Mouse (Mus musculus) heart, adult 2 months (tissue): ENCODE data around the gene Slc1a6. TPM values are rescaled to one million over a fixed set of nuclear protein-coding genes. Genes with fewer than 3 reads are reported as not detected.

Source experiments
- DNase-seq, 2 experiments: peaks; one replicate each; pipeline ENCODE4 v3.0.0; 2021
- H3K27ac ChIP-seq: fragments of 200-600 bp; 2 replicates; pipeline ENCODE4 v1.8.1; 2022
- H3K27me3 ChIP-seq: fragments of 200-500 bp; 2 replicates; pipeline ENCODE4 v1.6.1; 2012; ENCODE audit warnings: mild to moderate bottlenecking, low read length, inconsistent platforms, mixed read lengths; ENCODE audit not compliant: control insufficient read depth, insufficient read depth
- H3K36me3 ChIP-seq: fragments of 200-500 bp; 2 replicates; pipeline ENCODE4 v1.6.1; 2012; ENCODE audit warnings: low read length, inconsistent platforms; ENCODE audit not compliant: control insufficient read depth, insufficient read depth
- H3K4me1 ChIP-seq: fragments of 200-500 bp; 2 replicates; pipeline ENCODE4 v1.6.1; 2011; ENCODE audit warnings: low read length; ENCODE audit not compliant: control insufficient read depth, insufficient read depth
- H3K4me3 ChIP-seq: fragments of 200-600 bp; 2 replicates; pipeline ENCODE4 v1.8.1; 2022
- H3K79me2 ChIP-seq: fragments of 200-500 bp; replicated peaks from 2 replicates; pipeline ENCODE4 v1.6.1; 2012; ENCODE audit warnings: mild to moderate bottlenecking, inconsistent platforms, low read length, moderate library complexity, mixed read lengths; ENCODE audit not compliant: control insufficient read depth, insufficient read depth
- H3K9ac ChIP-seq: fragments of 200-500 bp; 2 replicates; pipeline ENCODE4 v1.6.1; 2012; ENCODE audit warnings: low read depth, mild to moderate bottlenecking, control low read depth, inconsistent platforms, low read length, mixed read lengths
- CTCF ChIP-seq: fragments of 200-600 bp; IDR thresholded peaks from 2 replicates; pipeline ENCODE4 v1.8.1; 2022; ENCODE audit warnings: antibody characterized with exemption, mild to moderate bottlenecking, moderate library complexity
- EP300 ChIP-seq: fragments of 200-500 bp; IDR thresholded peaks from 2 replicates; pipeline ENCODE4 v1.6.1; 2011; ENCODE audit warnings: low read depth, low read length, control low read depth; ENCODE audit not compliant: insufficient read depth
- POLR2A ChIP-seq: fragments of 200-500 bp; IDR thresholded peaks from 2 replicates; pipeline ENCODE4 v1.6.1; 2011; ENCODE audit warnings: mild to moderate bottlenecking, low read depth, low read length, control low read depth; ENCODE audit not compliant: insufficient read depth
- WGBS: fragments of 180-500 bp; shearing (Covaris S2); methylation state at CpG from one replicate; pipeline ENCODE4 v1.1.7; 2018; 5-methylcytosine and 5-hydroxymethylcytosine counted together
- intact Hi-C: fragments of 180-260 bp; cut with DNase I; formaldehyde crosslinking; loops from one replicate; pipeline ENCODE4 v1.15.1; 2025
- polyA plus RNA-seq: library from polyadenylated mRNA; depleted of rRNA; stranded (reverse); fragments of >200 nt; gene quantifications from 2 replicates; pipeline ENCODE4 v1.2.3, GENCODE M21; 2012
- total RNA-seq, 2 experiments: library from RNA; stranded (reverse); gene quantifications; 2 replicates each; pipeline ENCODE4 v1.2.3; 2021

The Slc1a6 gene
- total and polyA plus RNA-seq, 3 experiments, result 0.04 TPM; not detected in 2

DNA sequence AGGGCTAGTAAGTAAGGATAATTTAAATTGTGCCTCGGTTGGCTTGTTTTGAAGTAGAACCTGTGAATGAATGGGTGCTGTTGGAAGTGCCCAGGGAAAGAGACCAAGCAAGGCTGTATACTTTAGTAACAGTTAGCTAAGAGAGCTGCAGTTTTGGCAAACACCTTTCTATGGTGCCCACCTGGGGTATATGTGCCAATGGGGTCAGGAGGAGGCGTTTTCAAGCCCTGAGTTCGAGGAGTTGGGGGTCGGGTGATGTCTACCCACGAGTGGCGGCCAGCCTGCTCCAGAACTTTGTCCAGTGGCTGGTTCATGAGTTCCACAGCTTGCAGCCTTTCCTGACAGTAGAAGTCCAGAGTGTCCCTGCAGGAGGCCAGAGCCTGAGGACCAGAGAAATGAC is 31.4 kb upstream of the Slc1a6 start:
- H3K27ac ChIP-seq, result no peak overlapping the region

DNA sequence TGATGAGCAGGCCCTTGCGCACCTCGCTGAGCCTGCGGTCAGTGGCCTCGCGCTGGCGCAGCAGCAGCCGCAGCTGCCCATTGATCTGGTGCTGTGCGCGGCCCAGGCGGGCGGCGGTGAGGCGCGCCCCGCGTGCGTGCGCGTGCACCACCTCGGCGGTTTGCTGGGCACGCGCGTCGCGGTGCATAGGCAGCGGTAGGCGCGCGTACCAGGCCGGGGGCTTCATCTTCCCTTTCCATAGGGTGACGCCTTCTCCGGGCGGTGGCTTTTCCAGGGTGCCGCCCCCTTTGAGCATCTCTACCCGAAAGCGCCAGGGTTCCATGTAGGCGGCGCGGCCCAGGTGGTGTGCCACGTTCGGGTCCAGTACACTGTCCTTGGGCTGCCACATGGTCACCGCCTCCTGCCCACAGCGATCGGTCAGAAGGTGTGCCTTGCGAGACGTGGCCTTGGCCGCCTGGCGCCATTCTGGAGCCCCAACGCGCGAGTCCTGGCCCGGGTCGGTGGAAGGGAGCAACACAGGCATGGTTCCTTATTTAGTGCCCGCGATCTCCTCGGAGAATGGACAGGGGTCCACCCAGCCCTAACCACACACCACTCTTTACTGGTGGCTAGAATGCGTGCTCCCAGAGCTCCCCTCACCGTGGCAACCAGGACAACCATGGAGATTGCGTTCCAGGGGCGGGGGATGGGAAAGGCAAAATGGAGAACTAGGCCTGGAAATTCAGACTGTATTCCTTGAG is 27.7 kb upstream of the Slc1a6 start, which contains the start of gene Ccdc105:
Gene Ccdc105 (minus strand): TSS at position 614 of the 740 bp plus-strand sequence.
- peaks cover 5% of the 10 kb centered on the region; the same call in 1 of the 2 replicates for H3K27me3 ChIP-seq
- no peaks in the 10 kb centered on the region for H3K4me1 ChIP-seq
- H3K27ac ChIP-seq, result no peak within 1 kb of the TSS
- H3K36me3 ChIP-seq, result no peaks in the 10 kb centered on the region
- TF ChIP-seq EP300, result no peak
- TF ChIP-seq CTCF, result no peak
- no peak for TF ChIP-seq POLR2A
- intact Hi-C loops, result loop anchor here (10.0 kb wide), 1 partner anchor 912 kb away; the partner anchor contains the start of genes Madcam1 and Tpgs1
- 3% methylated on average over 61 of the region's 61 CpGs for WGBS
- H3K9ac ChIP-seq, result peak within 1 kb of the TSS; percentile 44; the same call in 1 of the 2 replicates
- H3K79me2 ChIP-seq, result no peaks in the 10 kb centered on the region
- DNase-seq, result peak; percentile 13 to 36
- H3K4me3 ChIP-seq, result peak within 1 kb of the TSS; percentile 36

More for the DNA sequence above, 31.4 kb upstream of the Slc1a6 start:
- Histone ChIP-seq H3K27me3 (peaks cover 5% of the 10 kb centered on the region; the same call in 1 of the 2 replicates), H3K36me3 (no peaks in the 10 kb centered on the region), H3K4me1 (no peaks in the 10 kb centered on the region; the same call in 1 of the 2 replicates), H3K79me2 (no peaks in the 10 kb centered on the region), H3K9ac (no peak overlapping the region), H3K4me3 (no peak overlapping the region)
- 87% methylated on average over 6 of the region's 6 CpGs for WGBS
- no peak for DNase-seq
- intact Hi-C loops, result no loop called here
- no peak for TF ChIP-seq CTCF
- no peak for TF ChIP-seq EP300
- no peak for TF ChIP-seq POLR2A

DNA sequence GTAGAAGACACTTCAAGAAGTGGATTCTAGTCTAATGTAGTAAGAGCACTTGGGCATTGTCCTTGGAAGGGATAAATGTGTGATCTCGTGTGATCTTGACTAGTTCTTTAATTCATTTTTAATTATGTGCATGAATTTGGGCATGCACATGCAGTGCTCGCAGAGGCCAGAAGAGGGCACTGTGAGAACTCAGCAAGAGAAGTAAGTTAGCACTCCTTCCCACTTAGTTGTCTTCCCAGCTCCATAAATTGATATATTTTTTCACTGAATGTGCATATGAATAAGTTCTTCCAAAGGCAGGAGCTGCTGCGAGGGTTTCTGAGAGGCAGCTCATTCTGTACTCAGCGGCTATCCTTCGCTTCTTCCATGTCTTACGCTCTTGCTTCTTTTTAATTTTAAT is 24.3 kb upstream of the Slc1a6 start:
- Histone ChIP-seq H3K79me2 (no peaks in the 10 kb centered on the region), H3K4me1 (no peaks in the 10 kb centered on the region), H3K9ac (no peak overlapping the region), H3K4me3 (no peak overlapping the region), H3K27ac (no peak overlapping the region), H3K36me3 (no peaks in the 10 kb centered on the region), H3K27me3 (peaks cover 5% of the 10 kb centered on the region; the same call in 1 of the 2 replicates)
- intact Hi-C loops, result loop anchor here (1.0 to 10.0 kb wide), 2 partner anchors 360 to 909 kb away; partner anchors contain the start of genes Madcam1 and Tpgs1
- TF ChIP-seq CTCF (peak; percentile 100; the same call in 1 of the 2 replicates), EP300 (no peak), POLR2A (no peak)
- 33% methylated on average over 6 of the region's 6 CpGs for WGBS
- peak; percentile 22 to 71 for DNase-seq

DNA sequence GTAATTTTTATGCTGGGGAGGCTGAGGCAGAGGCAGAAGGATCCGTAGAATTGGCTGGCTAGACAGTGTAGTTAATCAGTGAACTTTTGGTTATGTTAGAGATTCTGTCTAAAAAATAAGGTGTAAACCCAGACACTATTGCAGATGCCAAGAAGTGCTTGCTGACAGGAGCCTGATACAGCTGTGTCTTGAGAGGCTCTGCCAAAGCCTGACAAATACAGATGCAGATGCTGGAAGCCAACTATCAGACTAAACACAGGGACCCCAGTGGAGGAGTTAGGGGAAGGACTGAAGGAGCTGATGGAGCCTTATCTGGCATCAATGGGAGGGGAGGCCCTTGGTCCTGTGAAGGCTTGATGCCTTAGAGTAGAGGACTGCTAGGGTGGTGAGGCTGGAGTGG is 14.7 kb upstream of the Slc1a6 start:
- 58% methylated on average over 1 of the region's 1 CpGs for WGBS
- Histone ChIP-seq H3K79me2 (no peaks in the 10 kb centered on the region), H3K27ac (no peak overlapping the region), H3K4me3 (no peak overlapping the region), H3K36me3 (no peaks in the 10 kb centered on the region), H3K27me3 (no peaks in the 10 kb centered on the region), H3K4me1 (no peaks in the 10 kb centered on the region), H3K9ac (no peak overlapping the region)
- DNase-seq, result no peak
- TF ChIP-seq EP300, result no peak
- intact Hi-C loops, result no loop called here

DNA sequence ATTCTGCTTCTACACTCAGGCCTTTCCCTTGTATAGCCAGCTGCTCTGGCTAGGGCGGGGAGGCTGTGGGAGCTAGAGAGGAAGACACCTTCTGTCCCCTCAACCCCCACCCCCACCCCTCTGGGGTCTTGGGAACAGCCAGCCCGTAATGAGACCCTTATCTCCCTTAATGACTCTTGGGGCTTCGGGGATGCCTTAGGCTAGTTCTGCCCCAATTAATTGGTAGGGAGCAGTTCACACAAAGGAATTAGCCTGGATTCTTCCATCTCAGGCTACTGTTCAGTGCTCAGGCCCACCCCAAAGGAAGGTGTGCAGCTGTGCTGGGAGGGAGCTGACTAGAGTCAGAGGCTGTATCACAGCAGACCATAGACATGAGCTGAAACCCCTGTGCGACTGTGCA is 4.5 kb upstream of the Slc1a6 start:
- no peak for TF ChIP-seq POLR2A
- no peak for TF ChIP-seq EP300
- TF ChIP-seq CTCF, result no peak

DNA sequence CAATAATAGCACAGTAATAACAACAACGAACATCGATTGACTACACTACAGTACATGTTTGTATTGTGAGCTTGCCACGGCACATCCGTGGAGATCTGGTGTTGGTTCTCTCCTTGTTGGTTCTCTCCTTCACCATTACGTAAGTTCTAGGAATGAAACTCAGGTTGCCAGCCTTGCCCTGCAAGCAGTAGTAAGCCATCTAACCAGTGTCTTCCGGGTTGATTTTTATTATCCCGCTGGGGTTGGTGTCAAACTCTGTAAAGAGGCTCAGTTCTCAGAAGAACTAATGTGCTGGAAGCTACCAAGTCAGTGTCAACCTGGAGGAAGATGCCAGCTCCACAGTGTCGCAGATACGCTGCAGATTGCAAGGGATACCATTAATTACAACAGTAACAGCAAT is 769 bp upstream of the Slc1a6 start:
- Histone ChIP-seq H3K27me3 (peaks cover 4% of the 10 kb centered on the region), H3K36me3 (no peaks in the 10 kb centered on the region), H3K4me1 (peaks cover 1% of the 10 kb centered on the region; the same call in 1 of the 2 replicates), H3K9ac (no peak overlapping the region), H3K79me2 (no peaks in the 10 kb centered on the region), H3K4me3 (no peak overlapping the region; the same call in 1 of the 2 replicates), H3K27ac (no peak overlapping the region)
- WGBS, result 64% methylated on average over 9 of the region's 9 CpGs
- intact Hi-C loops, result no loop called here
- DNase-seq, result no peak
- no peak for TF ChIP-seq CTCF
- no peak for TF ChIP-seq POLR2A
- TF ChIP-seq EP300, result no peak

More for the DNA sequence above, 4.5 kb upstream of the Slc1a6 start:
- no peak overlapping the region for H3K4me3 ChIP-seq
- H3K27ac ChIP-seq, result no peak overlapping the region
- DNase-seq, result no peak
- no peak overlapping the region for H3K9ac ChIP-seq
- no peaks in the 10 kb centered on the region for H3K79me2 ChIP-seq
- no peaks in the 10 kb centered on the region for H3K36me3 ChIP-seq
- peaks cover 1% of the 10 kb centered on the region; the same call in 1 of the 2 replicates for H3K4me1 ChIP-seq
- whole genome bisulfite sequencing, result 38% methylated on average over 4 of the region's 4 CpGs
- intact Hi-C loops, result no loop called here
- peaks cover 4% of the 10 kb centered on the region for H3K27me3 ChIP-seq
